ENCODE assay signal across 15 mouse cellular contexts in genomic region chr19:12523377-12523776, GRCm38 (mm10).
"Had no signal": no experiment of that assay in that cellular context is flagged by ENCODE, and none has a peak within 500 bp of the region (broad histone marks: within the 10 kb centered on the region; RNA-seq: fewer than 3 reads in every experiment).

No protein-coding gene starts in this region.

- H3K9ac ChIP-seq: neural tube, embryonic 13.5 days; neural tube, embryonic 15.5 days; stomach, embryonic 15.5 days had no signal

- H3K9me3 ChIP-seq: neural tube, embryonic 13.5 days; neural tube, embryonic 15.5 days; stomach, embryonic 15.5 days had no signal

- H3K27me3 ChIP-seq: neural tube, embryonic 13.5 days; neural tube, embryonic 15.5 days; stomach, embryonic 15.5 days had no signal

- H3K4me1 ChIP-seq: neural tube, embryonic 13.5 days; stomach, embryonic 15.5 days had no signal

- H3K27ac ChIP-seq: neural tube, embryonic 13.5 days; neural tube, embryonic 15.5 days; stomach, embryonic 15.5 days; stomach, postnatal 0 days had no signal

- H3K4me3 ChIP-seq: neural tube, embryonic 13.5 days; neural tube, embryonic 15.5 days; stomach, embryonic 15.5 days had no signal

- DNase-seq: retina, postnatal 1 day; right cerebral cortex, postnatal 14 days; right cerebral cortex, postnatal 25 days; right cerebral cortex, postnatal 4 days; spleen, adult 18-20 months; thymus, adult 18-20 months; thymus, adult 2 months; thymus, postnatal 14 days; thymus, postnatal 25 days; thymus, postnatal 36 days; thymus, postnatal 4 days had no signal

- H3K36me3 ChIP-seq: neural tube, embryonic 13.5 days; neural tube, embryonic 15.5 days; stomach, embryonic 15.5 days had no signal

- H3K4me2 ChIP-seq: neural tube, embryonic 13.5 days; neural tube, embryonic 15.5 days; stomach, embryonic 15.5 days had no signal
